Mouse (Mus musculus) heart, embryonic 11.5 days (tissue): Measurements from ENCODE around the gene Gm20388. TPM values are rescaled to one million over a fixed set of nuclear protein-coding genes. Genes with fewer than 3 reads are reported as not detected.

Experiments
- ATAC-seq: fragments of 200-750 bp; cut with Nextera tagmentation; replicated peaks from 2 replicates; pipeline ENCODE4 v1.8.0; 2017; ENCODE audit warnings: moderate library complexity; ENCODE audit not compliant: insufficient number of reproducible peaks, low FRiP score, low TSS enrichment
- H3K27ac ChIP-seq: fragments of 300-500 bp; sonication (generic); 2 replicates; pipeline ENCODE4 v1.5.1; 2014; ENCODE audit warnings: mild to moderate bottlenecking, low read depth, low read length
- H3K27me3 ChIP-seq: fragments of 300-500 bp; sonication (generic); 2 replicates; pipeline ENCODE4 v1.6.1; 2014; ENCODE audit warnings: mild to moderate bottlenecking, low read length, mixed read lengths; ENCODE audit not compliant: control insufficient read depth, insufficient read depth
- H3K36me3 ChIP-seq: fragments of 300-500 bp; sonication (generic); 2 replicates; pipeline ENCODE4 v1.6.1; 2014; ENCODE audit warnings: mild to moderate bottlenecking, low read length, moderate library complexity, mixed read lengths; ENCODE audit not compliant: control insufficient read depth, insufficient read depth
- H3K4me1 ChIP-seq: fragments of 300-500 bp; sonication (generic); 2 replicates; pipeline ENCODE4 v1.6.1; 2014; ENCODE audit warnings: low read length; ENCODE audit not compliant: control insufficient read depth, insufficient read depth
- H3K4me2 ChIP-seq: fragments of 300-500 bp; sonication (generic); 2 replicates; pipeline ENCODE4 v1.6.1; 2014; ENCODE audit warnings: mild to moderate bottlenecking, moderate library complexity
- H3K4me3 ChIP-seq: fragments of 300-500 bp; sonication (generic); 2 replicates; pipeline ENCODE4 v1.5.1; 2014; ENCODE audit warnings: low read depth, low read length
- H3K9ac ChIP-seq: fragments of 300-500 bp; sonication (generic); 2 replicates; pipeline ENCODE4 v1.6.1; 2014; ENCODE audit warnings: mild to moderate bottlenecking, low read depth, low read length, moderate library complexity
- H3K9me3 ChIP-seq: fragments of 300-500 bp; sonication (generic); replicated peaks from 2 replicates; pipeline ENCODE4 v1.6.1; 2016; ENCODE audit warnings: low read length; ENCODE audit not compliant: control insufficient read depth
- WGBS: fragments of 180-500 bp; shearing (Covaris S2); extraction: QIAGEN DNeasy Blood & Tissue Kit; methylation state at CpG from one replicate; pipeline ENCODE4 v1.1.7; 2014; ENCODE audit not compliant: insufficient replicate concordance; 5-methylcytosine and 5-hydroxymethylcytosine counted together
- polyA plus RNA-seq: library from polyadenylated mRNA; unstranded; fragments of >200 nt; fragmentation: Nextera tagmentation; extraction: Ambion mirVana; gene quantifications from 2 replicates; pipeline ENCODE4 v1.2.1, GENCODE M21; 2014

Gene Gm20388
- polyA plus RNA-seq, 1 experiment from 2014 or later = 6.4 TPM

DNA sequence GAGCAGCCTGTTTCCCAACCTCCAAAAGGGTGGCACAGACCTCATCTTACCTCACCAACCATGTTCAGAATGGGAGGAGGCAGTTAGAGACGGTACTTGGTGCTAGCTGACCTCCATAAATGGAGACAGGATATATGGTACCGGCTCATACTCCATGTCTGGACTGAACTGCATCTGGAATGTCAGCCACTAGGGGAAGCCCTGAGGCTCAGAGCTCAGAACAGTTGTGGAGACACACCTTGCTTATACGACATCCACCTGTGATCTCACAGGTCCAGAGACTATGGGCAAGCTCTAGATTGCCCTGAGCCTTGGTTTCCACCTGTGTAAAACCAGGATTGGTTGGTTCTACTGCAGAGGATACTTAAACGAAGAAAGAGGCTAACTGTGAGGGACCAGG lies 2164.3 kb downstream of the Gm20388 start:
- ATAC-seq = no peak
- Histone ChIP-seq H3K4me3 (no peak overlapping the region), H3K27me3 (peaks cover 8% of the 10 kb centered on the region), H3K9ac (no peak overlapping the region), H3K36me3 (no peaks in the 10 kb centered on the region), H3K4me1 (peaks cover 17% of the 10 kb centered on the region), H3K9me3 (no peaks in the 10 kb centered on the region), H3K27ac (no peak overlapping the region), H3K4me2 (no peak overlapping the region)
- 64% methylated on average over 4 of the region's 4 CpGs for WGBS

DNA sequence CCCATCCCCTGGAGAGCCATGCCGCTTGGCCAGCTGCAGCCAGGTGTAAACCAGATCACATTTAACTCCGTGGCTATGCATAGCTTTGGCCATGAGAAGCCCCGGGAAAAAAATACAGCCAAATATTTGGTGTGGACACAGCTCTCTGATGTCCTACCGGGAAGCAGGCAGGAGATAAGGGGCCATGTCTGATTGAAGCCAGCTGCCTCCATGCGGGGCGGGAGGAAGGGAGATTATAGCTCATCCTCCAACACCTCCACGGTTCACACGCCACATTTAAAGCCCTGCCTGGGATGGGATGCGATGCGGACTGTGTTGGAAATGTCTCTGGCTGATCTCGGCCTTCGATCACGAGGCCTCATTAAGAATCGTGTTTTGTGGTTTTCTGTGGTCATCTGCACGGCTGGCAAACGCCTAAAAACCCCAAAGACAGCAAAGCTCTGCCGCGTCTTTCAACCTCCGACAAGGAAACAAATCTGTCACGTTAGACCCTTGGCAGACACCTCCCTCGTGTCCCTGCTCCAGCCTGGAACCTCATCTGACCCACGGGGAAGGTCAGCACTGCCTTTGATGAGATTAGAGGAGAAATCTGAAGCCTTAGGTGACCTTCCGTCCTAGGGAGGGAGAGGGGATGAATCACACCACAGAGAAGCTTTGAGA lies 2165.7 kb downstream of the Gm20388 start:
- no peak for ATAC-seq
- H3K9me3 ChIP-seq = no peaks in the 10 kb centered on the region
- WGBS = 15% methylated on average over 23 of the region's 23 CpGs
- H3K27ac ChIP-seq = no peak overlapping the region
- no peak overlapping the region; the same call in 1 of the 2 replicates for H3K9ac ChIP-seq
- H3K4me3 ChIP-seq = no peak overlapping the region
- peak overlapping the region; percentile 25 for H3K4me2 ChIP-seq
- peaks cover 3% of the 10 kb centered on the region; the same call in 1 of the 2 replicates for H3K27me3 ChIP-seq
- no peaks in the 10 kb centered on the region for H3K36me3 ChIP-seq
- H3K4me1 ChIP-seq = peaks cover 17% of the 10 kb centered on the region

DNA sequence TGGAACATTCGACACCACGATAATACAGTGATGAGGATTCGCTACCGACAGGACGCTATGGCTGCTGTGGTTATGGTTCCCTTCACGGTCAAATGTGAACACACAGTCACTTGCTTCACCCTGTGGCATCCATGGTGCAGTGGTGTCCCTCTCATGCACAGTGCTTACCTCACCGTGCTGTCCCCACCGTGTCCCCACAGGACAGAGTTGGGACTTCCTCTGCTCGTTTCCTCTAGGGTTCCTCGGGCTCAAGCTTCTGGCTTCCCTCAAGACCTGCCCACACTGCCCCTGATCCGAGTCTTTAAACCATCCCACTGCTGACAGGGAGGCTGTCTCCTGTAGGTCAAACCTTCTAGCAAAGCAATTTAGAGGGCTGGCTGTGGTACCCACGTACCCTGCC lies 2167.7 kb downstream of the Gm20388 start:
- H3K27ac ChIP-seq = no peak overlapping the region
- no peak overlapping the region for H3K9ac ChIP-seq
- ATAC-seq = no peak
- H3K9me3 ChIP-seq = no peaks in the 10 kb centered on the region
- H3K4me1 ChIP-seq = peaks cover 17% of the 10 kb centered on the region
- WGBS = 75% methylated on average over 12 of the region's 12 CpGs
- H3K36me3 ChIP-seq = no peaks in the 10 kb centered on the region
- H3K27me3 ChIP-seq = peaks cover 3% of the 10 kb centered on the region; the same call in 1 of the 2 replicates
- no peak overlapping the region for H3K4me3 ChIP-seq
- no peak overlapping the region for H3K4me2 ChIP-seq

DNA sequence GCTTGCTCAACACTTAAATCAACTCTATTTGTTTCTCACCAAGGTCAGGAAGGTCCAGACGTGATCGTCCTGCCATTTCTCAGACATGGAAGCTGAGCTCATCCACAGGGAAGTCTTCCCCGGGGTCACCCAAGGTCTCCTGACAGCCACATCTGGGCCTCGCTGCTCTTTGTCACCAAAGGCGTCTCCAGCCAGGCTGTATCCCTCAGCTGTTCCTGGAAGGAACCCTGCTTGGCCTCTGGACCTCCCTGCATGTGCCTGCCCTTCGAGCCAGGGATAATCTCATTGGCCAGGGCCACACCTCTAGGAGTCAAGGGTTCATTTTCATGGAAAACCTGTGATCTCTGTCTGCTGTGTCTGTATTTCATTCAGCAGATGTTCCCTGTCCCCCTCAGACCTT lies 2168.5 kb downstream of the Gm20388 start:
- Histone ChIP-seq H3K36me3 (no peaks in the 10 kb centered on the region), H3K27me3 (peaks cover 3% of the 10 kb centered on the region; the same call in 1 of the 2 replicates), H3K27ac (no peak overlapping the region), H3K4me2 (no peak overlapping the region), H3K9me3 (no peaks in the 10 kb centered on the region), H3K4me3 (no peak overlapping the region), H3K4me1 (peaks cover 15% of the 10 kb centered on the region), H3K9ac (no peak overlapping the region)
- ATAC-seq = no peak
- 62% methylated on average over 6 of the region's 6 CpGs for WGBS

DNA sequence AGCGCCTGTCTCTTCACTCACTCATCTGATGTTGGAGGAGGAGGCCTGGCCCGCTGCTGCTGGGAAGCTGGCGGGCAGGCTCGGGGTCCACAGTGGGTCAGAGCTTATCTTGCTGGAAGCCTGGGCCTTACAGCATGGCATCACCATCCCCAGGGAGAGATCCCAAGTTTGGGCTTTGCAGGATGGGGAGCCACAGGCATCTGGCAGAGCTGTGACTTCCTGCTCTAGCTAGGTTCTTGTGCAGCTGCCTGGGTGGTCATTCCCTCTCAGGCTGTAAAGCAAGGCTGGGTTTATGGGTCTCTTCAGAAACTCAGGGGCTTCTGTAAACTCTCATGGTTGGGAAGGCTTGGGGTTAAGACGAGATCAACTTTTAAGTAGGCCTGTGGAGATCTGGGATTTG lies 2169.7 kb downstream of the Gm20388 start:
- H3K4me3 ChIP-seq = no peak overlapping the region
- peaks cover 3% of the 10 kb centered on the region; the same call in 1 of the 2 replicates for H3K27me3 ChIP-seq
- H3K36me3 ChIP-seq = no peaks in the 10 kb centered on the region
- 39% methylated on average over 5 of the region's 5 CpGs for WGBS
- no peak for ATAC-seq
- H3K27ac ChIP-seq = no peak overlapping the region
- peaks cover 15% of the 10 kb centered on the region for H3K4me1 ChIP-seq
- no peaks in the 10 kb centered on the region for H3K9me3 ChIP-seq
- no peak overlapping the region for H3K4me2 ChIP-seq
- no peak overlapping the region for H3K9ac ChIP-seq

DNA sequence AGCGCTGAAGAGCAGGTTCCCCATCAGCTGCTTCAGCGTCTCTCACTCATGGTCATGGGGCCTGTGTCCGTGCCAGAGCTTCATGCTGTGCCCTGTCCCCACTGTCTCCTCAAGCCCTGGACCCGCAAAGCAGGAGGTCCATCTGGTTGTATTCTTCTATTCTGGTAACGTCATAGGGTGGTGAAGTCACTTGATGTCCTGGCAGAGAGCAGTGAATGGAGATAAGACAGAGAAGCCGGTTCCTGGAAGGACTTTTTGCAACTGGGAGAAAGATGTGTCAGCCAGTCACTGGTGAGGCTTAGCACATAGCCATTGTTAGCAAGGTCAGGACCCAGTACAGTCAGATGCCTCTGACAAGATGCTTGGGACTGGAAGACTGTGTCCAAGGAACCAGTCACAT lies 2172.8 kb downstream of the Gm20388 start:
- H3K9ac ChIP-seq = no peak overlapping the region
- 55% methylated on average over 6 of the region's 6 CpGs for WGBS
- H3K36me3 ChIP-seq = no peaks in the 10 kb centered on the region
- H3K27ac ChIP-seq = no peak overlapping the region
- ATAC-seq = no peak
- no peak overlapping the region for H3K4me3 ChIP-seq
- peaks cover 3% of the 10 kb centered on the region for H3K27me3 ChIP-seq
- no peak overlapping the region for H3K4me2 ChIP-seq
- H3K4me1 ChIP-seq = no peaks in the 10 kb centered on the region
- no peaks in the 10 kb centered on the region for H3K9me3 ChIP-seq

DNA sequence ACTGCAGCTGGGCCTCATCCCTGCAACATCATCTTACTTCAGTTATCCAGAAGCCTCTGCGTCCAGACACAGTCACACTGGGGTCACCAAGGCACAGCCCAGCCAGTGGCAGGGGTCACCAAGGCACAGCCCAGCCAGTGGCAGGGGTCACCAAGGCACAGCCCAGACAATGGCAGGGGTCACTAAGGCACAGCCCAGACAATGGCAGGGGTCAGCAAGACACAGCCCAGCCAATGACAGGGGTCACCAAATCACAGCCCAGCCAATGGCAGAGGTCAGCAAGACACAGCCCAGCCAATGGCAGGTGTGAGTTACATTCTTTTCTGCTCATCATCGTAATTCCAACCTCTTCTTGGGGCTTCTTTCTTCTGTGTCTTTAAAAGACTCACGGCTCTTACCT lies 2173.5 kb downstream of the Gm20388 start:
- Histone ChIP-seq H3K4me3 (no peak overlapping the region), H3K9ac (no peak overlapping the region), H3K4me2 (no peak overlapping the region), H3K9me3 (no peaks in the 10 kb centered on the region), H3K27ac (no peak overlapping the region), H3K27me3 (no peaks in the 10 kb centered on the region; the same call in 1 of the 2 replicates), H3K36me3 (no peaks in the 10 kb centered on the region), H3K4me1 (no peaks in the 10 kb centered on the region)
- no peak for ATAC-seq
- 64% methylated on average over 3 of the region's 3 CpGs for WGBS

DNA sequence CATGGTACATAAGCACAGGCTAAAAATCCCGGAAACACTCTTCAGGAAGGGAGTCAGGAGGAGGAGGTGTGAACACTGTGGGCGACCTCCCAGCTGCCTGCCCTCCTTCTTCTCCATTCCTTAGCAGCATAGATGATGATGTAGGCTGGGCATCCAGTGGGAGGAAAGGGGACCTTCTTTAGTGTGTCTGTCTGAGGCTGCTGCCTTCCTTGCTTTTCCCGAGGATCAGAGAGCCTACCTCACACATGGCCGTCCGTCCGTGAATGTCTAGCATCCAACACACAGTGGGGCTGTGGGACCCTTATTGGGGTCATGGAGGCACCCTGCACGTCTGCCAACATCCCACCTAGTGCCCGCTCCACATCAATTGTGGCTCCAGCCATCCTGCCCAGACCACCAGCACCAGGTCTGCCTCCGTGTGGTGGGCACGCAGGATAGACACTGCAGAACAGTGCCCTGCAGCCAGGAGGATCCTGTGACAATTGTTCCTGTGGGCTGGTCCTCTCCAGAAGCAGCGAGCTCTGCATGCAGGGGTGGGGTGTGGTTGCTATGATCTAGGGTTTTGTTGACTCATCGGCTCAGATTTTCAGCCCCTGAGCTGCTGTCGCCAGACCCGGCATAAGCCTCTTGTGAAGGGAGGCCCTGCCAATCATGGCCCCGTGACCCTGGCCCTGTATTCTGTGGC lies 2174.2 kb downstream of the Gm20388 start:
- H3K9ac ChIP-seq = no peak overlapping the region
- H3K9me3 ChIP-seq = no peaks in the 10 kb centered on the region
- no peaks in the 10 kb centered on the region for H3K4me1 ChIP-seq
- 73% methylated on average over 15 of the region's 15 CpGs for WGBS
- no peak overlapping the region for H3K4me3 ChIP-seq
- no peak for ATAC-seq
- no peak overlapping the region for H3K27ac ChIP-seq
- H3K36me3 ChIP-seq = no peaks in the 10 kb centered on the region
- no peaks in the 10 kb centered on the region; the same call in 1 of the 2 replicates for H3K27me3 ChIP-seq
- H3K4me2 ChIP-seq = no peak overlapping the region
